Mouse (Mus musculus) v-Abl transformed pro-B cells (cell line): ENCODE results near the gene Pik3cb.

Experiments
- in situ Hi-C, 2 experiments: fragments of 400-800 bp; cut with MboI; formaldehyde crosslinking; loops; one replicate each; pipeline ENCODE4 v1.15.1; 2025; ENCODE audit not compliant: unreplicated experiment in 2 of 2

Gene Pik3cb

GRCm38 (mm10) chr9:99140063-99140882 lies at the start of gene Pik3cb:
TSS of gene Pik3cb (minus strand) at chr9:99140621.
- in situ Hi-C loops: no loop called here

GRCm38 (mm10) chr9:99183043-99183670 lies 42.7 kb upstream of the Pik3cb start:
- in situ Hi-C loops: no loop called here

DNA sequence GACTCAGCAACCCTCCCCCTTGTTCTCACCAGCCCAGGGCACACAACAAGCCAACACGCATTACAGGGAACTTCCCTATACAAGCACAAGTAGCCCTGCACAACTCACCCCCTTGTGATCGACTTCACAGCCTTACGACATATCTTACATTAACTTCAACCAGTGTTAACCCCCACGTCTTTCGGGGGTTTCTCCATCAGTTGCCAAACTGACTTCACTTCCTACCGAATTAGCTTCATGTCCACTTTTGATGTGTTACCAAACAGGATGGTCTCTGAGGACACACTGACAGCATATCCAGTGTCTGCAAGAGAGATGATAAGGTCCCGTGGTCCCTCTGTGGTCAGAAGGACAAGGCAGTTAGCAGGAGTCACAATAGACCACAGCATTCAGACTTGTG lies 41.7 kb upstream of the Pik3cb start:
- in situ Hi-C loops: no loop called here

DNA sequence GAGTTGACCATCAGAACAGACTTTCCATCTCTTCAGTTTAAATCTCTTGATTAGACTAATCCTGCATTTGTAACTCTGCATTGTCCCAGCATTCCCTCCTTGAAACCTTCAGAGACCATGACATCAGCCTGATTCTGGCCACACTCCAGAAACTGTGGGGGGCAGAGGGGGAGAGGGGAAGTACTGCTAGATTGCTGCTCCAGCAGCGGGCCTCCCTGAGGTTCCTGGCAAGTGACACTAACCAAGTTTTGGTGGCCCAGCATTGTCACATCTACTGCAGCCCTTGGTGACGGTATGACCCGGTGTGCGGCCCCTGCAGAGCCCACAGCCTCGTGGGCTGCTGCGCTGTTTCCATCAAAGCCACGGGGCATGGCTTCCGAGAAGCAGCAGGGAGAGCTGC lies 39.9 kb upstream of the Pik3cb start:
- in situ Hi-C loops: no loop called here

DNA sequence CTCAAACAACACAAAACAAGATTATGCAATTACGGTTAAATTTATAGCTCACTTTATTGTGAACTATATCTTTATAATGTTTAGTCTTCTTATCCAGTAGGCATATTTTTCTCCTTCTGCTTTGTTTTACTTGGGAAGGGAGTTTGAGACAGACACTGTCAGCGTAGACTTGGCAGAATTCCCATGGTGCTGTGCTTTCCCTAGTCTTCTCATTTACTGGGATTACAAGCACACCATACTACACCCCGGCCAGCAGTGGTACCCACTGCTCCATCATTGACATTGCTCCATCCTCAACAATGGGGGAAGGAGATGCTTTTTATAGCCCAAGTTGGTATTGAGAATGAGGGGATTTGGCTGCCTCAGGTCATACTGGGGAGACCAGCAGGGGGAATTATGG lies 38.3 kb upstream of the Pik3cb start:
- in situ Hi-C loops: no loop called here

DNA sequence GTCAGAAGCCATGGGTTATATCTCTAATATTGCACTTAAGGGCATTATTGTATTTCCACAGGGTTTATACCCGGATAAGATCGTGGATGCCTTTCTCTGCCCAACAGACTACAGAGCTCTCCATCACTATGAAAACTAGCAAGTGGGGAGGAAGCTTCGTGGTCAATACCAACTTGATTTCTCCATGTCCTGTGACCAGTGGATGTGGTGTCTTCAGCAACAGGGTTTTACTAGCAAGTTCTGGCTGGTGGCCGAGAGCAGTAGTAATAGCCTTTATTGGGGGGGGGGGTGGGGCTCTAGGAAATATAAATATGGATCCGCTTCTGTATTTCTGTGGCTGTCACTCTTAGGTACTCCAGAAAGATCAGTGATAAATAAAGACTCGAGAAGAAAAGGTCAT lies 35.4 kb upstream of the Pik3cb start:
- in situ Hi-C loops: no loop called here

DNA sequence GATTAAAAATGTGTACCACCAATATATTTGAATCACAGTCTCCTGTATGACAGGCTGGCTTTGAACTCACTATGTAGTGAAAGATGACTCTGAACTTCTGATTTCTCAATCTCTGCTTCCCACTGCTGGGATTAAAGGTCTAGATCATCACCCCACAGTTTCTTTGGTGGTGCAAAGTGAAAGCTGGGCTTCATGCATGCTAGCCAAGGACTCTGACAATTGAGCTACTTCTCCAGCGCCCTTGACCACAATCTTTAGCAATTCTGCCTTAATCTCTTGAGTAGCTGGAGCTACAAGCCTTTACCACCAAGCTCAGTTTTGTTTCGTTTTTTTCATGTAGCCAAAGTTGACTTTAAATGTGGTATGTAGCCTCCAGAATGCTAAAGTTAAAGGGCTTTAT lies 32.4 kb upstream of the Pik3cb start:
- in situ Hi-C loops: no loop called here

DNA sequence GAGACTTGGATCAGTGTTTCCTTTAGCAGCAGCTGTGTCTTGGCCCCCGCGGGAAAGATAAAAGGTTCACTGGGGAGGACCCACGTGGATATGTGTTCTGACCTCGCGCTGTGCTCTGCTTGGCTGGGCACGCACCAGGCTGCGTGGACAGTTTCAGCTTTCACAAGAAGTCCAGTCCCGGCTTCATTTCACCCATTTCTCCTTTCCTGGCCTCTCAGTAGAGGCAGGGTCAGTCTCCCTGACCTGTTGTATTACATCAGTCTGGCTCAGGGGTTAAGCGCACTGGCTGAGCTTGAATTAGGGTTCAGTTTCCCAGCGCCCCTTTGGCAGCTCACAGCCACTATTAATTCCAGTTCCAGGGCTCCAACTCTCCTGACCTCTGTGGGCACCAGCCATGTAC lies 30.8 kb upstream of the Pik3cb start:
- in situ Hi-C loops: no loop called here

GRCm38 (mm10) chr9:99169029-99169428 lies 28.6 kb upstream of the Pik3cb start:
- in situ Hi-C loops: no loop called here

DNA sequence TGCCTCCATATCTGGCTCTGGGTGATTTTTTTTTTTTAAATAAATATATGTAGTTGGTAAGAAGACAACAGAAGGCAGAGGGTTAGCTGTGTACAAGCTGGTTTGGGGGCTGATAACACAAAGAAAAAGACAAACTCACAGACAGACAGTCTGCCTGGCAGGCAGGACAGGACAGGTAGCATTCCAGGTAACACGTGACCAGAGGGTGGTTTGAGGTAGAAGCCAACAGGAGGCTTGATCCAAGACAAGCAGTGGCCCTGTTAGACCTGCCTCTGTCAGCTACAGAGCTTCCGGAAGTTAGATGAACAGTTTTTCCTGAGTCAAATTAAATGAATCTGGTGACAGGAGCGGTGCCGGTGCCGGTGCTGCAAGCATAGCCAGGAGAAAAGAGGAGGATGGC lies 26.5 kb upstream of the Pik3cb start:
- in situ Hi-C loops: no loop called here

DNA sequence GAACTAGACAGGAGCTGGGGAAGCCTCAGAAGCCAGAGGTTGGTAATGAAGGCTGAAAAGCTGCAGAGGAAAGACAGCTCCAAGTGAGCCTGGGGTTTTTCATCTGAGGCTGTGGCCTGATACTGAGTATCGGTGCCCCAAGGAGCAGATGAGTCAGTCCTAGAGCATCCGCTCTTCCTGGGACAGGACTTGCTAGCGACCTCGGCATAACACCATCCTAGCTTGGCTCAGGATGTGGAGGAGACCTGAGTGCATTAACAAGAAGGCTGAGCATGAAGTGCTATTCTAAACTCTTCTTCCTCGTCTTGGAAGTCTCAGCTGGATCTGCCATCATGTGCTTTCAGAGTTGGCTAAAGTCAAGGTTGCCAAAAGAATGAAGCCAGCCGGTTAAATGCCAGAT lies 25.5 kb upstream of the Pik3cb start:
- in situ Hi-C loops: no loop called here

DNA sequence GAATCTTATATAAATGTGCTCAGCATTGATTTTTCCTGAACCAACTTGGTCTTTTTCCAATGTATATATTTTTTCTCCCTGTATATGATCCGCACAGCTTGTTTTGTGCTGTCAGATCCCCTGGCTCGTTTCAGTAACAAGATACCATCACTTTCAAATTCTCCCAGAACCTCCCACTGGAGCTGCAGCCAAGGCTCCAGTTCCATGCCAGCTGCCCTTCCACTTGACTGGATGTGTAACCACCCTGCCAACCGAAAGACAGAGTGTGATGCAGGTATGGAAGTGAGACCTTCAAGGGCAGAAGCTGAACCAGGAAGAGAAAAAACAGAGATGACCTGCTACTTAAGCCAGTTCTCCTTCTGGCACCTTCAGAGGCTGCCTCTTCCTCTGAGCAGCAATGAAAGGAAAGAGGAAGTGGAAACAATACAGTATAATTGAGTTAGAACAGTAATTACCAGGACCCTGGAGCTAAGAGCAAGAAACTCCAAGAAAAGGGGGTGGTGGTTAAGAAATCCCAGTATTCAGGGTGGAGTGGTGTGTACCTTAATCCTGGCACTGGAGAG lies 24.3 kb upstream of the Pik3cb start:
- in situ Hi-C loops: no loop called here

- in situ Hi-C loops: no loop called here
Measured at GRCm38 (mm10) chr9:99164148-99164503, 23.7 kb upstream of the Pik3cb start.

DNA sequence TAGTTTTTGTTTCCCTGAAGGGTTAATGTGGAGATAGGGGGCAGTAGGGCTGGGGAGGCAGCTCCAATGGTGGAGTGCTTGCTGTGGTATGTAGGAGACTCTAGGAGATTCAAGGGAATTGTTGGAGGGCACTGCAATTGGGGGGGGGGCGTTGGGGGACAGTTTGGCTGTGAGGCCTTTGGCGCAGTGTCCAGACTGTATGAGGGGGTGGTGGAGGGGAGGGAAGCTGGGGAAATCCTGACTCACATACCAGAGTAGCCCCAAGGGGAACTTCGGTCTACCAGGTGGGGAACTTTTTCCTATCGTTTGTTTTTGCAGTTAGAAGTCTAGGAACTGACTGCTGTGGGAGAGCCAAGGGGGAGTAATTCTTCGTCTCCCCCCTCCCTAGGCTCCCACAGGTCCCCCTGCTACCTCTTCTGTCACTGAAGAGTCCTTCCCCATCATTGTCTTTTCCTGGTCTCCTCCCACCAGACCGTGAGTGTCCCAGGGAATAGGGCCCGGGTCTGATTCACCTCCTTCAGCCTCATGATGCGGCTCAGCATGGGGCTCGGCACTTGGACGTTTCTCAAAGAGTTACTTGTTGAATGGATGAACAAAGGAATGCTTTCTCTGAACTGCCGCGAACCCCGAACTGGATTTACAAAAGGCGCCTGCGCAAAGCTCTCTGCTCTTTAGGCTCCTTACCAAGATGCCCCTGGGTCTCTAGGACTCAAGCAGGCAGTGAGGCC lies 23.2 kb upstream of the Pik3cb start:
- in situ Hi-C loops: no loop called here

- in situ Hi-C loops: no loop called here
Measured at GRCm38 (mm10) chr9:99162839-99163238, 22.4 kb upstream of the Pik3cb start.

- in situ Hi-C loops: no loop called here
Measured at GRCm38 (mm10) chr9:99160780-99161179, 20.4 kb upstream of the Pik3cb start.

- in situ Hi-C loops: no loop called here
Measured at GRCm38 (mm10) chr9:99159932-99160331, 19.5 kb upstream of the Pik3cb start.

DNA sequence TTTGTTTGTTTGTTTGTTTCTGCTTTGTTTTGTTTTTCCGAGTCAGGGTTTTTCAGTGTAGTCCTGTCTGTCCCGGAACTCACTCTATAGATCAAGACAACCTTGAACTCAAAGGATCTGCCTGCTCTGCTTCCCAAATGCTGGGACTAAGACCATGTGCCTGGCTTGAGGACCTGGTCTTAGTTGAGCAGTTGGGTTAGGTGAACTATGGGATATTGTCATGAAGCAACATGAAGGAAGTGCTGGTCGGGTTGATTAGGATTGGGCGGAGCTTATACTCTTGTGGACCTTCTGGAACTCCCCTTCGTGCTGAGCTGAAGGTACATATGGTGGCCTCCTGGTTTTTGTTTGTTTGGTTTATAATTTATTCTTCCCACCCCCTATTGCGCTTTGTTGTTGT lies 18.3 kb upstream of the Pik3cb start:
- in situ Hi-C loops: no loop called here

DNA sequence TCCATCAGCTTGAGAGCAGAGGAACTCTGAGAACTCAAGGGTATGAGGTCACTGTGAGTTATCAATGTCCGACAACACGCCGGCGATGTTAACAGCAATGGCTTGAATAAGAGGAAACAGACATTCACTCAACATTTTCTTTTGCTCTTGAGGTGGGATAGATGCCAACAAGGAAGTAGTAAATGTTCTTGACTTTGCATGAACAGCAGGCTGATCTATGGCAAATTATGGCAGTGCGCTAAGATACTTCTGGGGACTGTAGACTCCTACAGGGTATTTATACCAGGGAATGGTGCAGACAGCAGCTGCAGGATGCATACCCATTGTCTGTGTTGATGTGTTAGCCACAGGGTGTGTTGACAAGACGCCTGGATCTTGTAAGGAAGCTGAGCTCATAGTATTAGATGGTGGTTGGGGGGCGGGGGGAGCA lies 17.8 kb upstream of the Pik3cb start:
- in situ Hi-C loops: no loop called here

DNA sequence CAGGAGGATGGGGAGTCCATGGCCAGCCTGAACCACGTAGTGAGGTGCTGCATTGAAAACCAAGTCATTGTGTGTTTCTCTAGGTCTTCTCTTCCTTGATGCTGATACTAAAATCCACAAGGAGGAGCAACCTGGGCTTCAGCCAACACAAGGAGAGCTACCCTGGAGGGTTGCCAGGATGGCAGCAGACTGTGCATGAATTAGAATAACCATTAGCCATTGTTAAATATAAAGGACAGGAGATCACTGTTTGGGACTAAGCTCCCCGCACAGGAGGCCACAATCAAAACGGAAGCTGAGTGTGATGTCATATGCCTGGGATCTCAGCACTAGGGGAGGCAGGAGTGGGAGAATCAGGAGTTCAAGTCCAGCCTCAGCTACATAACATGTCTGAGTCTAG lies 13.2 kb upstream of the Pik3cb start:
- in situ Hi-C loops: no loop called here

GRCm38 (mm10) chr9:99152699-99153490 lies 12.5 kb upstream of the Pik3cb start:
- in situ Hi-C loops: no loop called here
